Mouse (Mus musculus): ENCODE measurements at regions not wholly inside any gene's neighbourhood (a gene's known extent, or its start where the extent isn't known, plus 50 kb on each side); places are given as distances from the start of the nearest gene placed in this dataset.
"Not testable (repeated sequence)": the region's sequence is repeated elsewhere in the genome, so short reads cannot be mapped to it uniquely, and the experiment has no call there.

- no peak for TF ChIP-seq CTCF (IDR thresholded peaks at IDR 0.05; ENCODE audit: borderline replicate concordance, insufficient read depth, low read depth, low read length)
- no peak for TF ChIP-seq POLR2A (IDR thresholded peaks at IDR 0.05; ENCODE audit: borderline replicate concordance, insufficient read depth, low read length)
- Histone ChIP-seq H3K4me3 (replicated peaks; ENCODE audit: insufficient read depth, low read depth, low read length) (no peak overlapping the region), H3K4me1 (ENCODE audit: control insufficient read depth, insufficient read depth, low read length) (no peaks in the 10 kb centered on the region), H3K27ac (ENCODE audit: insufficient read depth, low read length) (no peak overlapping the region), H3K27me3 (ENCODE audit: control insufficient read depth, insufficient read depth, low read length) (no peaks in the 10 kb centered on the region)
- WGBS = 93% methylated on average over 9 of the region's 9 CpGs
- DNase-seq = no peak
Observed at GRCm38 (mm10) chr1:35904001-35904547, 164.1 kb upstream of the Hs6st1 start.

GRCm38 (mm10) chr1:35913551-35913950, 154.6 kb upstream of the Hs6st1 start:
- no peaks in the 10 kb centered on the region for H3K4me1 ChIP-seq (ENCODE audit: control insufficient read depth, insufficient read depth, low read length)
- TF ChIP-seq POLR2A (IDR thresholded peaks at IDR 0.05; ENCODE audit: borderline replicate concordance, insufficient read depth, low read length) = no peak
- no peak for TF ChIP-seq CTCF (IDR thresholded peaks at IDR 0.05; ENCODE audit: borderline replicate concordance, insufficient read depth, low read depth, low read length)
- 91% methylated on average over 4 of the region's 4 CpGs for WGBS
- H3K27ac ChIP-seq (ENCODE audit: insufficient read depth, low read length) = no peak overlapping the region
- no peak for DNase-seq
- no peak overlapping the region for H3K4me3 ChIP-seq (replicated peaks; ENCODE audit: insufficient read depth, low read depth, low read length)
- no peaks in the 10 kb centered on the region for H3K27me3 ChIP-seq (ENCODE audit: control insufficient read depth, insufficient read depth, low read length)

- not testable (repeated sequence) for H3K4me3 ChIP-seq (replicated peaks; ENCODE audit: insufficient read depth, low read depth, low read length); DNase-seq; H3K27me3 ChIP-seq (ENCODE audit: control insufficient read depth, insufficient read depth, low read length); H3K27ac ChIP-seq (ENCODE audit: insufficient read depth, low read length); H3K4me1 ChIP-seq (ENCODE audit: control insufficient read depth, insufficient read depth, low read length)
- WGBS = 93% methylated on average over 8 of the region's 8 CpGs
Observed at GRCm38 (mm10) chr1:35914175-35914574, 154.0 kb upstream of the Hs6st1 start.

- H3K27ac ChIP-seq (ENCODE audit: insufficient read depth, low read length) = no peak overlapping the region
- DNase-seq = no peak
- H3K4me3 ChIP-seq (replicated peaks; ENCODE audit: insufficient read depth, low read depth, low read length) = no peak overlapping the region
- WGBS = 68% methylated on average over 6 of the region's 6 CpGs
- TF ChIP-seq CTCF (IDR thresholded peaks at IDR 0.05; ENCODE audit: borderline replicate concordance, insufficient read depth, low read depth, low read length) = no peak
- no peak for TF ChIP-seq POLR2A (IDR thresholded peaks at IDR 0.05; ENCODE audit: borderline replicate concordance, insufficient read depth, low read length)
- H3K4me1 ChIP-seq (ENCODE audit: control insufficient read depth, insufficient read depth, low read length) = no peaks in the 10 kb centered on the region; the same call in 1 of the 2 replicates
- no peaks in the 10 kb centered on the region for H3K27me3 ChIP-seq (ENCODE audit: control insufficient read depth, insufficient read depth, low read length)
Observed at GRCm38 (mm10) chr1:35915526-35915925, 152.7 kb upstream of the Hs6st1 start.

GRCm38 (mm10) chr1:35919840-35920734, 148.1 kb upstream of the Hs6st1 start:
- DNase-seq = no peak
- Histone ChIP-seq H3K4me3 (replicated peaks; ENCODE audit: insufficient read depth, low read depth, low read length) (no peak overlapping the region), H3K27me3 (ENCODE audit: control insufficient read depth, insufficient read depth, low read length) (no peaks in the 10 kb centered on the region), H3K27ac (ENCODE audit: insufficient read depth, low read length) (no peak overlapping the region), H3K4me1 (ENCODE audit: control insufficient read depth, insufficient read depth, low read length) (no peaks in the 10 kb centered on the region; the same call in 1 of the 2 replicates)
- WGBS = 60% methylated on average over 12 of the region's 12 CpGs
- TF ChIP-seq CTCF (IDR thresholded peaks at IDR 0.05; ENCODE audit: borderline replicate concordance, insufficient read depth, low read depth, low read length) (no peak), POLR2A (IDR thresholded peaks at IDR 0.05; ENCODE audit: borderline replicate concordance, insufficient read depth, low read length) (no peak)

GRCm38 (mm10) chr1:35924796-35925195, 143.4 kb upstream of the Hs6st1 start:
- no peak for TF ChIP-seq CTCF (IDR thresholded peaks at IDR 0.05; ENCODE audit: borderline replicate concordance, insufficient read depth, low read depth, low read length)
- Histone ChIP-seq H3K27ac (ENCODE audit: insufficient read depth, low read length) (no peak overlapping the region), H3K4me1 (ENCODE audit: control insufficient read depth, insufficient read depth, low read length) (peaks cover 4% of the 10 kb centered on the region; the same call in 1 of the 2 replicates), H3K4me3 (replicated peaks; ENCODE audit: insufficient read depth, low read depth, low read length) (no peak overlapping the region), H3K27me3 (ENCODE audit: control insufficient read depth, insufficient read depth, low read length) (no peaks in the 10 kb centered on the region)
- no peak for DNase-seq
- WGBS = 95% methylated on average over 4 of the region's 4 CpGs

GRCm38 (mm10) chr1:35925301-35925700, 142.9 kb upstream of the Hs6st1 start:
- 93% methylated on average over 4 of the region's 4 CpGs for WGBS
- TF ChIP-seq CTCF (IDR thresholded peaks at IDR 0.05; ENCODE audit: borderline replicate concordance, insufficient read depth, low read depth, low read length) (no peak), POLR2A (IDR thresholded peaks at IDR 0.05; ENCODE audit: borderline replicate concordance, insufficient read depth, low read length) (no peak)
- Histone ChIP-seq H3K4me3 (replicated peaks; ENCODE audit: insufficient read depth, low read depth, low read length) (no peak overlapping the region), H3K4me1 (ENCODE audit: control insufficient read depth, insufficient read depth, low read length) (peaks cover 9% of the 10 kb centered on the region; the same call in 1 of the 2 replicates), H3K27ac (ENCODE audit: insufficient read depth, low read length) (no peak overlapping the region), H3K27me3 (ENCODE audit: control insufficient read depth, insufficient read depth, low read length) (no peaks in the 10 kb centered on the region)
- no peak for DNase-seq
